Mouse (Mus musculus) embryonic facial prominence, embryonic 14.5 days (tissue): ENCODE data around the gene Cdk2ap1. TPM values are rescaled to one million over a fixed set of nuclear protein-coding genes. Genes with fewer than 3 reads are reported as not detected.
"Not testable (repeated sequence)": the region's sequence is repeated elsewhere in the genome, so short reads cannot be mapped to it uniquely, and the experiment has no call there.

Experiments used
- ATAC-seq: fragments of 200-750 bp; cut with Nextera tagmentation; 2 replicates; pipeline ENCODE4 v1.8.0; 2017; ENCODE audit warnings: low read depth, moderate number of reproducible peaks, moderate TSS enrichment
- DNase-seq: peaks from one replicate; pipeline ENCODE4 v3.0.0-alpha.2; 2015; ENCODE audit warnings: low spot score
- H3K27ac ChIP-seq: fragments of 300-500 bp; sonication (generic); replicated peaks from 2 replicates; pipeline ENCODE4 v1.5.1; 2014; ENCODE audit warnings: low read depth, mild to moderate bottlenecking, low read length, moderate library complexity
- H3K27me3 ChIP-seq: fragments of 300-500 bp; sonication (generic); replicated peaks from 2 replicates; pipeline ENCODE4 v1.6.1; 2014; ENCODE audit warnings: low read length; ENCODE audit not compliant: control insufficient read depth, insufficient read depth
- H3K36me3 ChIP-seq: fragments of 300-500 bp; sonication (generic); 2 replicates; pipeline ENCODE4 v1.6.1; 2014; ENCODE audit warnings: low read length, mixed read lengths; ENCODE audit not compliant: control insufficient read depth, insufficient read depth
- H3K4me1 ChIP-seq: fragments of 300-500 bp; sonication (generic); 2 replicates; pipeline ENCODE4 v1.6.1; 2014; ENCODE audit warnings: antibody characterized with exemption, low read length; ENCODE audit not compliant: control insufficient read depth, insufficient read depth
- H3K4me2 ChIP-seq: fragments of 300-500 bp; sonication (generic); 2 replicates; pipeline ENCODE4 v1.6.1; 2014; ENCODE audit warnings: low read depth, mild to moderate bottlenecking, low read length, moderate library complexity, mixed read lengths
- H3K4me3 ChIP-seq: fragments of 300-500 bp; sonication (generic); 2 replicates; pipeline ENCODE4 v1.5.1; 2014; ENCODE audit warnings: low read depth, mild to moderate bottlenecking, low read length
- H3K9ac ChIP-seq: fragments of 300-500 bp; sonication (generic); 2 replicates; pipeline ENCODE4 v1.6.1; 2014; ENCODE audit warnings: low read depth, mild to moderate bottlenecking, low read length, moderate library complexity, mixed read lengths
- H3K9me3 ChIP-seq: fragments of 300-500 bp; sonication (generic); 2 replicates; pipeline ENCODE4 v1.6.1; 2016; ENCODE audit warnings: low read length; ENCODE audit not compliant: control insufficient read depth
- WGBS: fragments of 180-500 bp; shearing (Covaris S2); extraction: QIAGEN DNeasy Blood & Tissue Kit; methylation state at CpG from one replicate; pipeline ENCODE4 v1.1.7; 2014; 5-methylcytosine and 5-hydroxymethylcytosine counted together
- polyA plus RNA-seq: library from polyadenylated mRNA; unstranded; fragments of >200 nt; fragmentation: Nextera tagmentation; extraction: Ambion mirVana; gene quantifications from 2 replicates; pipeline ENCODE4 v1.2.1, GENCODE M21; 2014

The Cdk2ap1 gene
- 62.2 and 69.7 TPM in 2 replicates for polyA plus RNA-seq

- H3K9me3 ChIP-seq, H3K4me2 ChIP-seq, H3K36me3 ChIP-seq, ATAC-seq, H3K4me3 ChIP-seq, DNase-seq, H3K4me1 ChIP-seq, H3K27me3 ChIP-seq, H3K9ac ChIP-seq, H3K27ac ChIP-seq: not testable (repeated sequence)
- 91% methylated on average over 5 of the region's 5 CpGs for WGBS
Measured at GRCm38 (mm10) chr5:124362982-124363381, at the start of gene Cdk2ap1. TSS of gene Cdk2ap1 (minus strand) at chr5:124363082.

GRCm38 (mm10) chr5:124412163-124412562 is 49.3 kb upstream of the Cdk2ap1 start:
- H3K4me2 ChIP-seq, result no peak overlapping the region

GRCm38 (mm10) chr5:124410808-124411207 is 47.9 kb upstream of the Cdk2ap1 start:
- Histone ChIP-seq H3K4me1 (no peaks in the 10 kb centered on the region), H3K36me3 (peaks cover 80% of the 10 kb centered on the region), H3K4me3 (no peak overlapping the region), H3K9me3 (no peaks in the 10 kb centered on the region), H3K9ac (no peak overlapping the region), H3K4me2 (no peak overlapping the region), H3K27ac (no peak overlapping the region), H3K27me3 (no peaks in the 10 kb centered on the region)
- WGBS, result 81% methylated on average over 3 of the region's 3 CpGs
- no peak for ATAC-seq
- DNase-seq, result no peak

More at GRCm38 (mm10) chr5:124412163-124412562, 49.3 kb upstream of the Cdk2ap1 start:
- Histone ChIP-seq H3K9me3 (no peaks in the 10 kb centered on the region), H3K27me3 (no peaks in the 10 kb centered on the region), H3K36me3 (peaks cover 69% of the 10 kb centered on the region), H3K4me1 (no peaks in the 10 kb centered on the region), H3K27ac (no peak overlapping the region), H3K4me3 (no peak overlapping the region), H3K9ac (no peak overlapping the region)
- 94% methylated on average over 5 of the region's 5 CpGs for WGBS
- ATAC-seq, result no peak
- no peak for DNase-seq

GRCm38 (mm10) chr5:124393726-124394125 is 30.8 kb upstream of the Cdk2ap1 start:
- no peak for ATAC-seq
- 88% methylated on average over 7 of the region's 7 CpGs for WGBS
- no peak overlapping the region for H3K4me2 ChIP-seq
- no peak for DNase-seq
- no peaks in the 10 kb centered on the region for H3K27me3 ChIP-seq
- H3K27ac ChIP-seq, result no peak overlapping the region
- peaks cover 99% of the 10 kb centered on the region for H3K36me3 ChIP-seq
- no peaks in the 10 kb centered on the region for H3K4me1 ChIP-seq
- no peaks in the 10 kb centered on the region for H3K9me3 ChIP-seq
- H3K9ac ChIP-seq, result no peak overlapping the region
- no peak overlapping the region for H3K4me3 ChIP-seq

GRCm38 (mm10) chr5:124392412-124392811 is 29.5 kb upstream of the Cdk2ap1 start:
- Histone ChIP-seq H3K4me3 (no peak overlapping the region), H3K27me3 (no peaks in the 10 kb centered on the region), H3K9me3 (no peaks in the 10 kb centered on the region), H3K4me1 (no peaks in the 10 kb centered on the region), H3K36me3 (peaks cover 97% of the 10 kb centered on the region), H3K9ac (no peak overlapping the region), H3K4me2 (no peak overlapping the region), H3K27ac (no peak overlapping the region)
- DNase-seq, result no peak
- 94% methylated on average over 4 of the region's 4 CpGs for WGBS
- no peak for ATAC-seq

- Histone ChIP-seq H3K4me1 (no peaks in the 10 kb centered on the region), H3K9ac (no peak overlapping the region), H3K9me3 (no peaks in the 10 kb centered on the region), H3K36me3 (peaks cover 91% of the 10 kb centered on the region), H3K4me2 (no peak overlapping the region), H3K4me3 (no peak overlapping the region), H3K27ac (no peak overlapping the region), H3K27me3 (no peaks in the 10 kb centered on the region)
- 61% methylated on average over 5 of the region's 5 CpGs for WGBS
- no peak for ATAC-seq
- peak; percentile 17 for DNase-seq
Measured at GRCm38 (mm10) chr5:124387932-124388331, 25.1 kb upstream of the Cdk2ap1 start.

- 89% methylated on average over 1 of the region's 1 CpGs for WGBS
- ATAC-seq, result no peak
Measured at GRCm38 (mm10) chr5:124380121-124380520, 17.2 kb upstream of the Cdk2ap1 start.

GRCm38 (mm10) chr5:124377149-124377548 is 14.3 kb upstream of the Cdk2ap1 start:
- no peak overlapping the region for H3K27ac ChIP-seq
- ATAC-seq, result no peak
- WGBS, result 90% methylated on average over 4 of the region's 4 CpGs
- H3K4me2 ChIP-seq, result no peak overlapping the region
- no peaks in the 10 kb centered on the region for H3K27me3 ChIP-seq
- H3K9ac ChIP-seq, result no peak overlapping the region
- DNase-seq, result no peak
- no peaks in the 10 kb centered on the region for H3K4me1 ChIP-seq
- H3K4me3 ChIP-seq, result no peak overlapping the region
- H3K36me3 ChIP-seq, result peaks cover 88% of the 10 kb centered on the region
- no peaks in the 10 kb centered on the region for H3K9me3 ChIP-seq

More at GRCm38 (mm10) chr5:124380121-124380520, 17.2 kb upstream of the Cdk2ap1 start:
- no peak overlapping the region for H3K27ac ChIP-seq
- H3K27me3 ChIP-seq, result no peaks in the 10 kb centered on the region
- H3K4me2 ChIP-seq, result no peak overlapping the region
- no peak overlapping the region for H3K4me3 ChIP-seq
- H3K9ac ChIP-seq, result no peak overlapping the region
- H3K9me3 ChIP-seq, result no peaks in the 10 kb centered on the region
- no peak for DNase-seq
- H3K4me1 ChIP-seq, result no peaks in the 10 kb centered on the region
- H3K36me3 ChIP-seq, result peaks cover 91% of the 10 kb centered on the region

- ATAC-seq, result no peak
- Histone ChIP-seq H3K4me2 (no peak overlapping the region), H3K27me3 (no peaks in the 10 kb centered on the region), H3K9me3 (no peaks in the 10 kb centered on the region), H3K4me1 (no peaks in the 10 kb centered on the region), H3K36me3 (peaks cover 88% of the 10 kb centered on the region), H3K4me3 (no peak overlapping the region), H3K9ac (no peak overlapping the region), H3K27ac (no peak overlapping the region)
- 98% methylated on average over 1 of the region's 1 CpGs for WGBS
- DNase-seq, result no peak
Measured at GRCm38 (mm10) chr5:124376401-124376800, 13.5 kb upstream of the Cdk2ap1 start.
